Mouse (Mus musculus): ENCODE measurements around the gene Fbxw2. TPM values are rescaled to one million over a fixed set of nuclear protein-coding genes. Genes with fewer than 3 reads are reported as not detected.
"Not testable (repeated sequence)": the region's sequence is repeated elsewhere in the genome, so short reads cannot be mapped to it uniquely, and the experiment has no call there.

Gene Fbxw2
- polyA plus RNA-seq, 1 experiment, result 73.5 TPM

DNA sequence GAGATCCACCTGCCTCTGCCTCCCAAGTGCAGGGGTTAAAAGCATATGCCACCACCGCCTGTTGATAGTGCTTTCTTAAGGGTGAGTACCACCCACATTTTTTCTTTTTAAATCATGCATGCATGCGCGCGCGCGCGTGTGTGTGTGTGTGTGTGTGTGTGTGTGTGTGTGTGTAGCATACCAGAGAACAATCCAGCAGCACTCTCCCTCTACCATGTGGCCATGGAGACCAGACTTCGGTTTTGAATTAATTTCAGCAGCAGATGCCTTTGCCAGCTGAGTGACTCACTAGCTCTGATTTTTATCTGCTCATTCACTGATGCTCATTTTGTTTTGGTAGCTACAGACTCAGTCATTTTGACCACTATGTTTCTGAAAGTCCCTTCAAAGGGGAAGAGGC is 15.6 kb upstream of the Fbxw2 start:
- Histone ChIP-seq H3K4me1 (ENCODE audit: control insufficient read depth, insufficient read depth, low read length) (no peaks in the 10 kb centered on the region), H3K27ac (ENCODE audit: insufficient read depth, low read length) (no peak overlapping the region), H3K4me3 (ENCODE audit: insufficient read depth, low read length) (no peak overlapping the region)
- TF ChIP-seq POLR2A (IDR thresholded peaks at IDR 0.05; ENCODE audit: low read depth, low read length) (no peak), CTCF (IDR thresholded peaks at IDR 0.05; ENCODE audit: borderline replicate concordance, insufficient read depth, low read length) (no peak)

DNA sequence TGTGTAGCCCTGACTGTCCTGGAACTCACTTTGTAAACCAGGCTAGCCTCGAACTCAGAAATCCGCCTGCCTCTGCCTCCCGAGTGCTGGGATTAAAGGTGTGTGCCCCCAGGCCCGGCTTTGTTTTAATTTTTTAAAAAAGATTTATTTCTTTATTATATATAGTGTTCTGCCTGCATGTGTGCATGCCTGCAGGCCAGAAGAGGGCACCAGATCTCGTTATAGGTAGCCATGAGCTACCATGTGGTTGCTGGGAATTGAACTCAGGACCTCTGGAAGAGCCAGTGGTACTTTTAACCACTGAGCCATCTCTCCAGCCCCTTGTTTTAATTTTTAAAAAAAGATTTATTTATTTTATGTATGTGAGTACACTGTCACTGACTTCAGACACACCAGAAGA is 14.0 kb upstream of the Fbxw2 start:
- peak; percentile 28; the same call in 1 of the 2 replicates for TF ChIP-seq CTCF (IDR thresholded peaks at IDR 0.05; ENCODE audit: borderline replicate concordance, insufficient read depth, low read length)
- H3K4me1 ChIP-seq (ENCODE audit: control insufficient read depth, insufficient read depth, low read length); H3K4me3 ChIP-seq (ENCODE audit: insufficient read depth, low read length); H3K27ac ChIP-seq (ENCODE audit: insufficient read depth, low read length): not testable (repeated sequence)

DNA sequence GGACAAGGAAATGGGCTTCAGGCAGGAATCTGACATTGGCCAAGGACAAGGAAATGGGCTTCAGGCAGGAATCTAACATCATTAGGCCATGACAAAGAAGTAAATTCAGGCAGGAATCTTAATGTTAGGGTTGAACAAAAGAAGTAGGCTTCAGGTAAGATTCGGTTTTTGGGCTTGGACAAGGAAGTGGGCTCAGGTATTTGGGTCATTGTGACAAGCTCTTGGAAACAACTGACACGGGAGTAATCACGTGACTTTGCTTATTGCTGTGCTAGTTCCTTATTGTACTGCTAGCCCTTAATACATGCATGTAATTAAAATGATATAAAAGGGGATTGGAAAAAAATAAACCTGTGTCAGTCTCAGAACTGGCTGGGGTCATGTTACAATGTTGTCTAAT is 9.6 kb upstream of the Fbxw2 start:
- no peaks in the 10 kb centered on the region; the same call in 1 of the 2 replicates for H3K4me1 ChIP-seq (ENCODE audit: control insufficient read depth, insufficient read depth, low read length)
- no peak overlapping the region for H3K27ac ChIP-seq (ENCODE audit: insufficient read depth, low read length)
- no peak overlapping the region for H3K4me3 ChIP-seq (ENCODE audit: insufficient read depth, low read length)
- no peak for TF ChIP-seq CTCF (IDR thresholded peaks at IDR 0.05; ENCODE audit: borderline replicate concordance, insufficient read depth, low read length)
- no peak for TF ChIP-seq POLR2A (IDR thresholded peaks at IDR 0.05; ENCODE audit: low read depth, low read length)

DNA sequence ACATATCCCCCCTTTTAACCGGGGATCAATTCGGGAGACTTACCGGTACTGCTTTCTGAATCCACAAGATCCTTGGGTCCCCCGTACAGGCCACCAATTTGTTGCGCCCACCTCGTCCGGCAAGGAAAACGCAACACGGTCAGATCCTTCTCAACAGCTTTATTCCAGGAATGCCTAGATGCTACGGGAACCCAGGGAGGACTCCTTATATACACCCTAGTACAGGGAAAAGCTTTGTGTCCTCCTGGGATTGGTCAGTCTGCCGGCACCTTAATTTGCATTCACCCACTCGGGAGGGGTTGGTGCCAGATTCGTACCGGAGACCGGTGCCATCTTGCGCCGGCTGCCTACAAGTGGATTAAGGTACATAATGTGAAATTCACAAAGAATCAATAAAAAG is 7.5 kb upstream of the Fbxw2 start:
- Histone ChIP-seq H3K4me3 (ENCODE audit: insufficient read depth, low read length) (no peak overlapping the region), H3K27ac (ENCODE audit: insufficient read depth, low read length) (no peak overlapping the region), H3K4me1 (ENCODE audit: control insufficient read depth, insufficient read depth, low read length) (no peaks in the 10 kb centered on the region; the same call in 1 of the 2 replicates)
- TF ChIP-seq CTCF (IDR thresholded peaks at IDR 0.05; ENCODE audit: borderline replicate concordance, insufficient read depth, low read length), result no peak

DNA sequence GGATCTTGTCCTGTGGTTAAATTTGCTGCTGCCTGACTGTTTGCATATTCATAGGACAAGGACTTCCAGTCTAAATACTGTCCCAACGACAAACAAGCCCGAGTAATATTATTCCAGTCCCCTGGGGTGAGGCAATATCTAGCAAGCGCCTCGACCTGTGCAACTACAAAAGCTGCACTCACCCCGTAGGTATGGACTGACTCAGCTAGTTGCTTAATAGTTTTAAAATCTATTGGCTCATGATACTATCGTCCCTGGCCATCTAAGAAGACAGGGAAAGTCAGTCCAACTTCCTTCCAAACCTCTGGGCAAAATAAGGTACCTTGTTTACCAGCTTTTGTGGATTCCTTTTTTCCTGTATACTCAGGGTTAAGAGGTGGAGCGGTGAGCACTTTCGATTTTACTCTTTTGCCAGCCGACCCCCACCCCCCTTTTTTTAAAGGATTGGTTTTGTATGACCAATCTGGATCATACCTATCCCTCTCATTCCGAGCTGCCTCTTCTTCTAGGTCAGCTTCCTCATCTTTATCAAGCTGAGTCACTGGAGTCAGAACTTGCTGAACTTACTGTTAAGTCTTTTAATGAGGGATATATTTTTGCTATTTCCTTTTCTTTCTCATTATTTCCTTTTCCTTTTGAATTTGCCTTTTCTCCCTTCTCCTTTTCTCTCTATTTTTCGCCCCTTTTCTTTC is 6.8 kb upstream of the Fbxw2 start, which contains the start of gene Gm34653:
Gene Gm34653, plus strand, starts transcription at position 242 of the 692 bp plus-strand sequence.
- H3K4me1 ChIP-seq (ENCODE audit: control insufficient read depth, insufficient read depth, low read length); H3K27ac ChIP-seq (ENCODE audit: insufficient read depth, low read length); H3K4me3 ChIP-seq (ENCODE audit: insufficient read depth, low read length): not testable (repeated sequence)

DNA sequence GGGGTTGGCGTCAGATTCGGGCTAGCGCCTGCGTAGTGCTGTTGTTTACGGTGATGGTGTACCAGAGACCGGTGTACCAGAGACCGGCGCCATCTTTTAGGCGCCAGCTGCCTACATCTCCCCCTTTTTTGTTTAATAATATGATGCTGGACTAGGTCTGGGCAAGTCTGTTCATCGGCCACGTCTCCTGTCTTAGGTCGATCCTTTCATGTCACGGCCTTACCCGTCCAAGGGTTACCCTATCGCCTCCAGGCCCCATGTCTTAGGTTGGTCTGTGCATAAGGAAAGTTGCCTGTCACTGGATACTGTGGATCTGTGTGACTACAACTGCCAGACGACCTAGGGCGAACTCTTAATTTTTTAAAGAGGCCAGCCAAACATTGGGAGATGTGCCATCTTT is 4.0 kb upstream of the Fbxw2 start:
- H3K4me1 ChIP-seq (ENCODE audit: control insufficient read depth, insufficient read depth, low read length); H3K27ac ChIP-seq (ENCODE audit: insufficient read depth, low read length); H3K4me3 ChIP-seq (ENCODE audit: insufficient read depth, low read length): not testable (repeated sequence)

DNA sequence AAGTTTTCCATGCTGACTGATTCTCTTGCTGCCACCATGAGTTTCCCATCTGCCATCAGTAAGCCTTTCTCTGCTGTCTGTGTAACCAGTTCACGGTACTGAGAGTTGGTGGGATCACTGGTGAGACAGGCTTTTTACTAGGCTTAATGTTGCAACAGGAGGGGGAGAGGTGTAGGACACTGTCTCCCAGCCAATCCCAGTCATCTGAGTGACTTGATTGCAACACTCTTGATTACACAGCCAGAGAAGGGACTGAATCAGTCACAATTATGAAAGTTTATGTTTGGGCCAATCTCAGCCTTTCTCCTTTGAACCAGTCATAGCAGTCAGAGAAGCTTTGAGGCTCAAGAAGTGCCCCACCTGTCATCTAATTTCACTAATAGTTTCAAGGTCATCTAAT is 1.9 kb upstream of the Fbxw2 start:
- TF ChIP-seq CTCF (IDR thresholded peaks at IDR 0.05; ENCODE audit: borderline replicate concordance, insufficient read depth, low read length) (no peak), POLR2A (IDR thresholded peaks at IDR 0.05; ENCODE audit: low read depth, low read length) (no peak)
- Histone ChIP-seq H3K4me3 (ENCODE audit: insufficient read depth, low read length) (no peak overlapping the region), H3K27ac (ENCODE audit: insufficient read depth, low read length) (no peak overlapping the region), H3K4me1 (ENCODE audit: control insufficient read depth, insufficient read depth, low read length) (peaks cover 3% of the 10 kb centered on the region; the same call in 1 of the 2 replicates)

DNA sequence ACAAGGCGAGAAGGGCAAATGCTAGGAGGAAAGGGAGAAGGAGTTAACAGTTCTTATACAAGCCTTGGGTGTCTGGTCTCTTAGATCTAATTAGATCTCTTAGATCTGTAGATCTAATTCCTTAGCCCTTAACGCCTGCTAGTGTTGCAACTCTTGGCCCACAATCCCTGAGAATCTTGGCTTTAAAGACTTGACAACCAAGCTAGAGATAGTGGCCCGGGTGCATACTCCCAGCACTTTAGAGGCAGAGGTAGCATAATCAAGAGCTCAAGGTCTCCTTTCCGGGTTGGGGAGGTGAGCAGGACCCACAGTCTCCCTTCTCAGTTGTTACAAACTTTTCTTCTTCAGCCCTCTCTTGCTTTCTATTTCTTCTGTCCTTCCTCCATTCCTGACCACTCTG is 1.5 kb upstream of the Fbxw2 start:
- peaks cover 3% of the 10 kb centered on the region; the same call in 1 of the 2 replicates for H3K4me1 ChIP-seq (ENCODE audit: control insufficient read depth, insufficient read depth, low read length)
- H3K4me3 ChIP-seq (ENCODE audit: insufficient read depth, low read length), result no peak overlapping the region
- TF ChIP-seq CTCF (IDR thresholded peaks at IDR 0.05; ENCODE audit: borderline replicate concordance, insufficient read depth, low read length) (no peak), POLR2A (IDR thresholded peaks at IDR 0.05; ENCODE audit: low read depth, low read length) (no peak)
- H3K27ac ChIP-seq (ENCODE audit: insufficient read depth, low read length), result no peak overlapping the region

DNA sequence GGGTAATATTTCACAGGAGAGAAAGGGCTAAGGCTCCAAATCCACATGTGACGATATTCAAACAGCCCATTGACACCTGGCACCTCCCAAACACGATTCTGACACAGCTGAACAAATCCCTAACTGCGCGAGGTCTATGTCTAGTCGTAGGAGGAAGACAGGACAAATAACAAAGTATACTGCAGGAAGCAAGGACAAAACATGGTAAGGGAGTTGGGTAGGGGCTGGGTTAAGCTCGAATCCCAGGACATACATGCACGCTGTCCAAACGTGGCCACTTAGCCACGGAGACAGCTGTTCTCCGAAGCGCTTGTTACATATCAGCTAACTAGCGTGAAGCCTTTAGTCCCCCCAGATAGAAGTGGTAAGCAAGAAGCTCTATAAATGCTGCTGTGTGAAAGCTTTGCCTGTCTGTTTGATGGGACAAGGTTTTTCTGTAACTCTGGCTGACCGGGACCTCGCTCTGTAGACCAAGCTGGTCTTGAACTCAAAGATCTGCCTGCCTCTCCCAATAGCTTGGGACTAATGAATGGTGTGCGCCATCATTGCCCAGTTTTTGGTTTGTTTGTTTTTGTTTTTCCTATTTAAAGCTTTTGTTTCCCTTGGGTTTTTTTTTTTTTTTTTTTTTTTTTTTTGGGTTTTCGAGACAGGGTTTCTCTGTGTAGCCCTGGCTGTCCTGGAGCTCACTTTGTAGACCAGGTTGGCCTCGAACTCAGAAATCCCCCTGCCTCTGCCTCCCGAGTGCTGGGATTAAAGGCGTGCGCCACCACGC is 535 bp upstream of the Fbxw2 start:
- no peak overlapping the region for H3K27ac ChIP-seq (ENCODE audit: insufficient read depth, low read length)
- peaks cover 3% of the 10 kb centered on the region; the same call in 1 of the 2 replicates for H3K4me1 ChIP-seq (ENCODE audit: control insufficient read depth, insufficient read depth, low read length)
- no peak for TF ChIP-seq CTCF (IDR thresholded peaks at IDR 0.05; ENCODE audit: borderline replicate concordance, insufficient read depth, low read length)
- peak; percentile 28; the same call in 1 of the 2 replicates for TF ChIP-seq POLR2A (IDR thresholded peaks at IDR 0.05; ENCODE audit: low read depth, low read length)
- H3K4me3 ChIP-seq (ENCODE audit: insufficient read depth, low read length), result peak overlapping the region; percentile 86

DNA sequence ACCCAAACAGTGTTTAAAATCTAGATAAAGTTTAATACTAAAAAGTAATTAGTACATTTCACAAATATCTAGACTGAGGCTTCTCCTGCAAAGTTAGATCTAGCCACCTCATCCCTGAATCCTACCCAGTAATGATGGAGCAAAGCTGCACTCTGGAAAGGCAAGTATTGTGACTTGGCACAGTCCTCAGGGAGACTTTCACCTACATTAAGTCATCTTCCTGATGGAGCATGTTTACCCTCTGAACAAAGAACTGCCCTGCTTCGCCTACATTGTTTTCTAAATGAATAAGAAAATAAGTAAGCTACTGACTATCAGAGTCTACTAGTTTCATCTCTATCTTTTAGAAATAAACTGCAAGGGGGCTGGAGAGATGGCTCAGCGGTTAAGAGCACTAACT is 7.6 kb downstream of the Fbxw2 start:
- TF ChIP-seq CTCF (IDR thresholded peaks at IDR 0.05; ENCODE audit: borderline replicate concordance, insufficient read depth, low read length) (no peak), POLR2A (IDR thresholded peaks at IDR 0.05; ENCODE audit: low read depth, low read length) (no peak)
- Histone ChIP-seq H3K4me1 (ENCODE audit: control insufficient read depth, insufficient read depth, low read length) (no peaks in the 10 kb centered on the region), H3K27ac (ENCODE audit: insufficient read depth, low read length) (no peak overlapping the region), H3K4me3 (ENCODE audit: insufficient read depth, low read length) (no peak overlapping the region)

DNA sequence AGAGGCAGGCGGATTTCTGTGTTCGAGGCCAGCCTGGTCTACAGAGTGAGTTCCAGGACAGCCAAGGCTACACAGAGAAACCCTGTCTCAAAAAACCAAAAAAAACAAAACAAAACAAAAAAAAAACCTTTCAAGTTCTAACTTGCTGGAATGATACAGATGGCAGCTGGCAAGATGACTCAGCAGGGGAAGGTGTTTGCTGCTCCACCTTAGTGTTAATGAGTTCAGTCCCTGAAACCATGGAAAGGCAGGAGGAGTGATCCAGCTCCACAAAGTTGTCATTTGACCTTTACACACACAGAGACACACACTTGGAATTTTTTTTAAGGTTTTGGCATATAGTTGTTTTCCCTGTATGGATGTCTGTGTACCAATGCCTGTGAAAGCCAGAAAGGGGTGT is 10.2 kb downstream of the Fbxw2 start:
- H3K4me3 ChIP-seq (ENCODE audit: insufficient read depth, low read length); H3K4me1 ChIP-seq (ENCODE audit: control insufficient read depth, insufficient read depth, low read length); H3K27ac ChIP-seq (ENCODE audit: insufficient read depth, low read length): not testable (repeated sequence)
